Mouse (Mus musculus) heart, postnatal 0 days (tissue): ENCODE results near the gene Trappc10. TPM values are rescaled to one million over a fixed set of nuclear protein-coding genes. Genes with fewer than 3 reads are reported as not detected.

Source experiments
- ATAC-seq: fragments of 200-750 bp; cut with Nextera tagmentation; 2 replicates; pipeline ENCODE4 v1.8.0; 2017; ENCODE audit warnings: low read depth, moderate number of reproducible peaks, moderate library complexity; ENCODE audit not compliant: insufficient read depth
- DNase-seq: peaks from one replicate; pipeline ENCODE4 v3.0.0-alpha.2; 2016; ENCODE audit warnings: low spot score
- H3K27ac ChIP-seq: fragments of 300-500 bp; sonication (generic); 2 replicates; pipeline ENCODE4 v1.5.1; 2014; ENCODE audit warnings: low read depth, mild to moderate bottlenecking
- H3K27me3 ChIP-seq: fragments of 300-500 bp; sonication (generic); 2 replicates; pipeline ENCODE4 v1.6.1; 2014; ENCODE audit warnings: low read length, mixed read lengths; ENCODE audit not compliant: control insufficient read depth, insufficient read depth
- H3K36me3 ChIP-seq: fragments of 300-500 bp; sonication (generic); replicated peaks from 2 replicates; pipeline ENCODE4 v1.6.1; 2014; ENCODE audit warnings: low read length, mixed read lengths; ENCODE audit not compliant: control insufficient read depth, insufficient read depth
- H3K4me1 ChIP-seq: fragments of 300-500 bp; sonication (generic); 2 replicates; pipeline ENCODE4 v1.6.1; 2014; ENCODE audit warnings: antibody characterized with exemption; ENCODE audit not compliant: control insufficient read depth, insufficient read depth
- H3K4me2 ChIP-seq: fragments of 300-500 bp; sonication (generic); 2 replicates; pipeline ENCODE4 v1.6.1; 2014; ENCODE audit warnings: low read depth, mild to moderate bottlenecking, low read length, moderate library complexity
- H3K4me3 ChIP-seq: fragments of 300-500 bp; sonication (generic); 2 replicates; pipeline ENCODE4 v1.5.1; 2014; ENCODE audit warnings: low read depth, low read length
- H3K9ac ChIP-seq: fragments of 300-500 bp; sonication (generic); replicated peaks from 2 replicates; pipeline ENCODE4 v1.6.1; 2014; ENCODE audit warnings: low read depth, low read length, mixed read lengths
- H3K9me3 ChIP-seq: fragments of 300-500 bp; sonication (generic); replicated peaks from 2 replicates; pipeline ENCODE4 v1.6.1; 2016; ENCODE audit warnings: low read length; ENCODE audit not compliant: control insufficient read depth
- CTCF ChIP-seq: IDR thresholded peaks from 2 replicates; pipeline ENCODE4 v1.5.1; 2016; ENCODE audit warnings: antibody characterized with exemption, control low read depth, low read depth
- EP300 ChIP-seq: IDR thresholded peaks from 2 replicates; pipeline ENCODE4 v1.6.1; 2016; ENCODE audit warnings: antibody characterized with exemption, low read depth
- WGBS: fragments of 180-500 bp; shearing (Covaris S2); extraction: QIAGEN DNeasy Blood & Tissue Kit; methylation state at CpG from one replicate; pipeline ENCODE4 v1.1.7; 2014; 5-methylcytosine and 5-hydroxymethylcytosine counted together
- polyA plus RNA-seq: library from polyadenylated mRNA; unstranded; fragments of >200 nt; fragmentation: Nextera tagmentation; extraction: Ambion mirVana; gene quantifications from 2 replicates; pipeline ENCODE4 v1.2.1, GENCODE M21; 2015
- total RNA-seq: library from RNA; depleted of rRNA; stranded (reverse); fragments of >200 nt; gene quantifications from 2 replicates; pipeline ENCODE4 v1.2.3, GENCODE M21; 2014; ENCODE audit warnings: low replicate concordance; rRNA removed

Trappc10 gene
- total and polyA plus RNA-seq, 2 experiments from 2014 or later, result 13.2 to 51.0 TPM

DNA sequence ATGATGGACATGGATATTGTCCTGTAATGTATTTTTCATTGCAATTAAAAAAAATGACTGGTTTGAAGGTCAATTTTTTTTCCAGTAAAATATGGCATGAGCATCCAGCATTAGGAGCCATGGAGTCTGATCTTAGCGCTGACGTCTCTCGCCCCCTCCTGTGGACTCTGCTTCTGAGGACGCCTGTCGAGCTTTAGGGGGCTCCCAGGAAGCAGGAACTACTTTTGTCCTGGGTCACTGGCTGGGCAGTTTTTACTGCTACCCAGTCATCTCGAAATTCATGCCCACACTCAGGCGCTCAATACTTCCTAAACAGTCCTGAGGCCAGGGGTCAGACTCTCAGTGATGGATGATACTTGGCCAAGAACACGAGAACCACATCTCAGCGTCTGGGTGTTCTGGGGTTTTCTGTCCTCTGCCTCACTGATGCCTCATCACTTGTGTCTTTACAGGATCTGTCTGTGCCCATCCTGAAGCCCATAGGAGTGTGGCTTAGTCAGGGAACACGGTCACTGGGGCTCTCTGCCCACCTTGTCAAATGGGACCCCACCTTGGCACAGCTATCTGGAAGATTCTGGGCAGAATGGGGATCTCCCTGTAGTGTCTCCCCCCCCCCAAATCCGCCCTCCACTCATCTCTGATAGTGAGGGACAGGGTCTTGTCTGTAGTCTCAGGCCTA, 104.7 kb downstream of the Trappc10 start:
- Histone ChIP-seq H3K9me3 (no peaks in the 10 kb centered on the region), H3K9ac (no peak overlapping the region), H3K27ac (peak overlapping the region; percentile 80), H3K4me3 (no peak overlapping the region), H3K36me3 (no peaks in the 10 kb centered on the region), H3K4me2 (no peak overlapping the region), H3K27me3 (no peaks in the 10 kb centered on the region), H3K4me1 (peaks cover 14% of the 10 kb centered on the region; the same call in 1 of the 2 replicates)
- WGBS, result 72% methylated on average over 11 of the region's 11 CpGs
- ATAC-seq (no peak), DNase-seq (no peak)
- no peak for TF ChIP-seq CTCF
- no peak for TF ChIP-seq EP300

GRCm38 (mm10) chr10:78138812-78139523, 105.5 kb downstream of the Trappc10 start:
- peak; percentile 67 for ATAC-seq
- TF ChIP-seq CTCF (no peak), EP300 (no peak)
- Histone ChIP-seq H3K27ac (peak overlapping the region; percentile 80), H3K9ac (no peak overlapping the region), H3K4me3 (no peak overlapping the region), H3K36me3 (no peaks in the 10 kb centered on the region), H3K9me3 (no peaks in the 10 kb centered on the region), H3K4me1 (peaks cover 18% of the 10 kb centered on the region; the same call in 1 of the 2 replicates), H3K27me3 (no peaks in the 10 kb centered on the region), H3K4me2 (no peak overlapping the region)
- 43% methylated on average over 14 of the region's 14 CpGs for WGBS
- DNase-seq, result peak; percentile 56

- H3K36me3 ChIP-seq, result no peaks in the 10 kb centered on the region
- H3K27me3 ChIP-seq, result no peaks in the 10 kb centered on the region
- TF ChIP-seq EP300 (no peak), CTCF (no peak)
- H3K9ac ChIP-seq, result no peak overlapping the region
- 84% methylated on average over 3 of the region's 3 CpGs for WGBS
- peaks cover 18% of the 10 kb centered on the region; the same call in 1 of the 2 replicates for H3K4me1 ChIP-seq
- no peak overlapping the region for H3K27ac ChIP-seq
- no peak overlapping the region for H3K4me2 ChIP-seq
- no peak for DNase-seq
- no peaks in the 10 kb centered on the region for H3K9me3 ChIP-seq
- H3K4me3 ChIP-seq, result no peak overlapping the region
- ATAC-seq, result no peak
These were observed 107.2 kb downstream of the Trappc10 start for GRCm38 (mm10) chr10:78137191-78137590.

Other genes starting within 250 kb of the Trappc10 start
- gene Pfkl, start 234.6 kb downstream of the Trappc10 start, total RNA-seq, result 353 and 356 TPM in 2 replicates
- 68.9 and 71.0 TPM in 2 replicates for gene Pfkl, start 234.6 kb downstream of the Trappc10 start, polyA plus RNA-seq
- not detected in 2 replicates for gene Dnmt3l, start 202.7 kb downstream of the Trappc10 start, total RNA-seq
- gene Dnmt3l, start 202.7 kb downstream of the Trappc10 start, polyA plus RNA-seq, result not detected in 2 replicates
- not detected in 2 replicates for gene Aire, start 201.0 kb downstream of the Trappc10 start, total RNA-seq
- gene Aire, start 201.0 kb downstream of the Trappc10 start, polyA plus RNA-seq, result not detected in 2 replicates
- 6.1 and 7.4 TPM in 2 replicates for gene Icosl, start 175.3 kb downstream of the Trappc10 start, total RNA-seq
- gene Icosl, start 175.3 kb downstream of the Trappc10 start, polyA plus RNA-seq, result 1.2 and 1.9 TPM in 2 replicates
- 438 and 442 TPM in 2 replicates for gene D10Jhu81e, start 74.9 kb downstream of the Trappc10 start, total RNA-seq
- gene D10Jhu81e, start 74.9 kb downstream of the Trappc10 start, polyA plus RNA-seq, result 87.9 and 92.0 TPM in 2 replicates
- 11.5 and 12.1 TPM in 2 replicates for gene Pwp2, start 59.5 kb downstream of the Trappc10 start, total RNA-seq
- gene Pwp2, start 59.5 kb downstream of the Trappc10 start, polyA plus RNA-seq, result 6.2 and 6.9 TPM in 2 replicates
- gene Agpat3, start 107.8 kb upstream of the Trappc10 start, total RNA-seq, result 151 and 164 TPM in 2 replicates
- 173 and 182 TPM in 2 replicates for gene Agpat3, start 107.8 kb upstream of the Trappc10 start, polyA plus RNA-seq
- 86.6 and 119 TPM in 2 replicates for gene Rrp1, start 168.4 kb upstream of the Trappc10 start, total RNA-seq
- gene Rrp1, start 168.4 kb upstream of the Trappc10 start, polyA plus RNA-seq, result 169 and 177 TPM in 2 replicates
- gene Cstb, start 181.0 kb upstream of the Trappc10 start, total RNA-seq, result 21.8 and 99.5 TPM in 2 replicates
- gene Cstb, start 181.0 kb upstream of the Trappc10 start, polyA plus RNA-seq, result 149 and 153 TPM in 2 replicates
- gene Pdxk, start 220.3 kb upstream of the Trappc10 start, total RNA-seq, result 3.7 and 4.5 TPM in 2 replicates
- 3.8 and 4.6 TPM in 2 replicates for gene Pdxk, start 220.3 kb upstream of the Trappc10 start, polyA plus RNA-seq